Mouse (Mus musculus): ENCODE measurements at regions not wholly inside any gene's neighbourhood (a gene's known extent, or its start where the extent isn't known, plus 50 kb on each side); places are given as distances from the start of the nearest gene placed in this dataset.

- TF ChIP-seq CTCF (IDR thresholded peaks at IDR 0.05; ENCODE audit: extremely low read depth, insufficient read depth, low read length) (no peak), POLR2A (IDR thresholded peaks at IDR 0.05; ENCODE audit: extremely low read depth, insufficient read depth, low read length) (no peak)
Measured at GRCm38 (mm10) chr11:7519556-7519955, 305.8 kb upstream of the Igfbp3 start.

All from cortical plate, adult 2 months (tissue).